Mouse (Mus musculus) embryonic facial prominence, embryonic 13.5 days (tissue): ENCODE data around the gene Mmrn1. TPM values are rescaled to one million over a fixed set of nuclear protein-coding genes. Genes with fewer than 3 reads are reported as not detected.

Experiments used
- ATAC-seq: fragments of 200-750 bp; cut with Nextera tagmentation; 2 replicates; pipeline ENCODE4 v1.8.0; 2017; ENCODE audit warnings: low read depth; ENCODE audit not compliant: insufficient number of reproducible peaks, insufficient read depth, low FRiP score, low TSS enrichment
- H3K27ac ChIP-seq: fragments of 300-500 bp; sonication (generic); 2 replicates; pipeline ENCODE4 v1.5.1; 2015; ENCODE audit warnings: moderate library complexity, mild to moderate bottlenecking, inconsistent platforms
- H3K27me3 ChIP-seq: fragments of 300-500 bp; sonication (generic); 2 replicates; pipeline ENCODE4 v1.6.1; 2015; ENCODE audit warnings: mild to moderate bottlenecking, inconsistent platforms
- H3K36me3 ChIP-seq: fragments of 300-500 bp; sonication (generic); 2 replicates; pipeline ENCODE4 v1.6.1; 2015; ENCODE audit warnings: mild to moderate bottlenecking, inconsistent platforms
- H3K4me1 ChIP-seq: fragments of 300-500 bp; sonication (generic); 2 replicates; pipeline ENCODE4 v1.6.1; 2015; ENCODE audit warnings: inconsistent platforms
- H3K4me2 ChIP-seq: fragments of 300-500 bp; sonication (generic); 2 replicates; pipeline ENCODE4 v1.6.1; 2015; ENCODE audit warnings: moderate library complexity, mild to moderate bottlenecking, inconsistent platforms
- H3K4me3 ChIP-seq: fragments of 300-500 bp; sonication (generic); 2 replicates; pipeline ENCODE4 v1.5.1; 2015; ENCODE audit warnings: mild to moderate bottlenecking, inconsistent platforms
- H3K9ac ChIP-seq: fragments of 300-500 bp; sonication (generic); 2 replicates; pipeline ENCODE4 v1.6.1; 2015; ENCODE audit warnings: mild to moderate bottlenecking, inconsistent platforms
- H3K9me3 ChIP-seq: fragments of 300-500 bp; sonication (generic); 2 replicates; pipeline ENCODE4 v1.6.1; 2016; ENCODE audit warnings: inconsistent platforms
- WGBS: fragments of 180-500 bp; shearing (Covaris S2); methylation state at CpG from one replicate; pipeline ENCODE4 v1.1.7; 2015; ENCODE audit warnings: mixed read lengths; 5-methylcytosine and 5-hydroxymethylcytosine counted together
- polyA plus RNA-seq: library from polyadenylated mRNA; unstranded; fragments of >200 nt; fragmentation: Nextera tagmentation; extraction: Ambion mirVana; gene quantifications from 2 replicates; pipeline ENCODE4 v1.2.1, GENCODE M21; 2015

The Mmrn1 gene
- polyA plus RNA-seq, 1 experiment from 2014 or later = 6.4 TPM

DNA sequence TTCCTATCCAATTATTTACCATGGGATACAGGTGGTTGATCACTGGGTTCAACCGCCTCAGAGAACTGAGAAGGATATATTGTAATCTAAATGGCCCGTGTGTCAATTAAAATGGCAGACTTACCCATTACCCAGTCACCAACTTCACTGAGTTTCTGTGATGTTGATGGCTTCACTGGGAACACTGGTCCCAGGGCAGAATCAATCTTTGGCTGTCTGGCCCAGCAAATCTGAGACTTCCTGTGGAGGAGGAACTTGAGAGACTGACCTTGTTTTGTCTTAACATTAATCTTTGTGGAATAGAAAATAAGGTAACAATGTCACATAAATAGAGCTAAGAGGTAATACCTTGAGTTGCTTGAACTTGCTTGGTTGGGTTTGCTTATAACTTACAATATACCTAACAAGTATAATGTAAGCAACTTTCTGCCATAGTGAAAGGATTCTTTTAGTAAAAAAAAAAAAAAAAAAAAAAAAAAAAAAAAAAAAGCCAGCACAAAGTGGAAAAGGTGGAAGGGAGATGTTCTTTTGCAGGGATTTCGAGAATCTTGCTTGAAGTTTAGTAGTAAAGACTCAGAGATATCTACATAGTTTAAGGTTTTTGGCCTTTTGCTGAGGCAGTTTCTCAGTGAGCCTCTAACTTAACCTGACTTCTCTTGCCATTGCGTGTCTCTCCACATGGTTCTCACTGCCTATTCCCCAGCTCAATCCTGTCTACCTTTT lies 68.8 kb downstream of the Mmrn1 start:
- H3K4me1 ChIP-seq = 0 out of 2 replicates have a peak, but pooled peaks cover 3% of the 10 kb centered on the region
- WGBS = 68% methylated on average over 4 of the region's 4 CpGs

DNA sequence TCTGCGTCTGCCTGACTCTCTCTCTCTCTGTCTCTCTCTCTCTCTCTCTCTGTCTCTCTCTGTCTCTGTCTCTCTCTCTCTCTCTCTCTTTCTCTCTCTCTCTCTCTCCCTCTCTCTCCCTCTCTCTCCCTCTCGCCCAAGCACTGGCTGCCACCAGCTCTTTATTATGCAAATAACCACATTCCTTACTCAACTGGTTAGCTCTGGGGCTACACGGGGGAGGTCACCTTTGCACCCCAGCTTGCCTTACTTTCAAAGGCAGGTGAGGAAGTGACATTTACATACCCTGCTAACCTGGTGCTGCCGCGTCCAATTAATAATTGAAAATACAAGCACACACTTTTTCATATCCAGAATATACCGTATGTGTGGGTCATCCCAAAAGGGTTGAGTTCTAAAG lies 69.3 kb downstream of the Mmrn1 start:
- H3K4me2 ChIP-seq = no peak overlapping the region
- H3K9me3 ChIP-seq = no peaks in the 10 kb centered on the region
- no peak overlapping the region for H3K27ac ChIP-seq
- H3K9ac ChIP-seq = no peak overlapping the region
- ATAC-seq = no peak
- H3K4me1 ChIP-seq = 0 out of 2 replicates have a peak, but pooled peaks cover 3% of the 10 kb centered on the region
- no peak overlapping the region for H3K4me3 ChIP-seq
- WGBS = 19% methylated on average over 6 of the region's 6 CpGs
- no peaks in the 10 kb centered on the region for H3K27me3 ChIP-seq
- no peaks in the 10 kb centered on the region for H3K36me3 ChIP-seq

More for the DNA sequence above, 68.8 kb downstream of the Mmrn1 start:
- Histone ChIP-seq H3K27ac (no peak overlapping the region), H3K4me2 (no peak overlapping the region), H3K9me3 (no peaks in the 10 kb centered on the region), H3K27me3 (no peaks in the 10 kb centered on the region), H3K4me3 (no peak overlapping the region), H3K9ac (no peak overlapping the region), H3K36me3 (no peaks in the 10 kb centered on the region)
- ATAC-seq = no peak

DNA sequence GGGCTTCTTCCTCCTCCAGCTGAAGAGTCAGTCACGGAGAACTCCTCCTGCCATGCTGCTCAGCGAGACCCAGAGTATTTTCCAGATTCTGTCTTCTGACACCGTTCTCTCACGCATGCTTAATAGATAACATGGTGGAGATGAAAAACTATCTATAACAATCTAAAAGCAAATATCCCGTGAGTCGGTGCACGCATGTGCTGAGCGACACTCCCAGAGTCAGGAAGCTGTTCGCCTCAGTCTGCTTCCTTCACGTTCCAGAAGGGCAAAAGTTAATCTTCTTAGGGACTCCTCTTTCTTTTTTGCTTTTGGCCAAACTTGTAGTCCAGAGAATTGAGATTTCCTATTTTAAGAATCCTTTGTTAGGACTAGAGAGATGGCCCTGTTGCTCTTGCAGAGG lies 69.7 kb downstream of the Mmrn1 start:
- Histone ChIP-seq H3K9me3 (no peaks in the 10 kb centered on the region), H3K27me3 (no peaks in the 10 kb centered on the region), H3K9ac (no peak overlapping the region), H3K4me2 (no peak overlapping the region; the same call in 1 of the 2 replicates), H3K36me3 (no peaks in the 10 kb centered on the region), H3K4me3 (no peak overlapping the region), H3K27ac (no peak overlapping the region), H3K4me1 (0 out of 2 replicates have a peak, but pooled peaks cover 3% of the 10 kb centered on the region)
- WGBS = 51% methylated on average over 10 of the region's 10 CpGs
- ATAC-seq = no peak

DNA sequence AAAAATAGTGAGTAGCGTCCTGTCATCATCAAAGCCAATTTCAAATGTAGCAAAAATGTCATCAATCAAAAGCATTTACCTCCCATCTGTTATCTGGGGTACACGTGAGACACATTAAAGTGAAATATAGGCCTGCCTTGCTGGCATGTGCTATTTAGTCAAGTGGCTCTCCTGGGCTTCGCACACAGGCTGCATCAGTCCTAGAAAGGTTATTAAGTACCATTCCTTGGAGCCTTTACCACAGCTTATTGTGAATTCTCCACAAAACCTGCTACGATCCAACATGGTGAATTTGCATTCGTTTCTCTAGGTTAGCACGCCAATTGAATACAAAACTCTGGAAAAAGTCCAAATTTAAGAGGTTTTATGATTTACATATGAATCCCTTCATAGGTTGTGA lies 70.8 kb downstream of the Mmrn1 start:
- H3K36me3 ChIP-seq = no peaks in the 10 kb centered on the region
- no peak overlapping the region for H3K9ac ChIP-seq
- H3K27ac ChIP-seq = no peak overlapping the region
- no peak for ATAC-seq
- WGBS = 57% methylated on average over 6 of the region's 6 CpGs
- no peaks in the 10 kb centered on the region for H3K27me3 ChIP-seq
- 0 out of 2 replicates have a peak, but pooled peaks cover 3% of the 10 kb centered on the region for H3K4me1 ChIP-seq
- no peak overlapping the region for H3K4me3 ChIP-seq
- no peaks in the 10 kb centered on the region for H3K9me3 ChIP-seq
- no peak overlapping the region for H3K4me2 ChIP-seq

GRCm38 (mm10) chr6:60996328-60996727 lies 71.6 kb downstream of the Mmrn1 start:
- H3K4me1 ChIP-seq = 0 out of 2 replicates have a peak, but pooled peaks cover 3% of the 10 kb centered on the region
- H3K27me3 ChIP-seq = no peaks in the 10 kb centered on the region
- 61% methylated on average over 1 of the region's 1 CpGs for whole genome bisulfite sequencing
- no peaks in the 10 kb centered on the region for H3K36me3 ChIP-seq
- H3K9ac ChIP-seq = no peak overlapping the region
- no peaks in the 10 kb centered on the region for H3K9me3 ChIP-seq
- no peak for ATAC-seq
- H3K27ac ChIP-seq = no peak overlapping the region
- no peak overlapping the region for H3K4me2 ChIP-seq
- H3K4me3 ChIP-seq = no peak overlapping the region

GRCm38 (mm10) chr6:61001003-61001790 lies 76.4 kb downstream of the Mmrn1 start:
- no peaks in the 10 kb centered on the region for H3K27me3 ChIP-seq
- no peak for ATAC-seq
- H3K4me2 ChIP-seq = no peak overlapping the region
- no peaks in the 10 kb centered on the region for H3K36me3 ChIP-seq
- H3K9ac ChIP-seq = no peak overlapping the region
- no peak overlapping the region for H3K27ac ChIP-seq
- H3K4me1 ChIP-seq = 0 out of 2 replicates have a peak, but pooled peaks cover 4% of the 10 kb centered on the region
- no peaks in the 10 kb centered on the region for H3K9me3 ChIP-seq
- WGBS = 84% methylated on average over 6 of the region's 6 CpGs
- H3K4me3 ChIP-seq = no peak overlapping the region

GRCm38 (mm10) chr6:61003916-61004765 lies 79.4 kb downstream of the Mmrn1 start:
- Histone ChIP-seq H3K4me1 (0 out of 2 replicates have a peak, but pooled peaks cover 3% of the 10 kb centered on the region), H3K9me3 (no peaks in the 10 kb centered on the region), H3K27me3 (no peaks in the 10 kb centered on the region), H3K36me3 (no peaks in the 10 kb centered on the region), H3K4me2 (no peak overlapping the region), H3K9ac (no peak overlapping the region), H3K27ac (no peak overlapping the region), H3K4me3 (no peak overlapping the region)
- 44% methylated on average over 3 of the region's 3 CpGs for WGBS
- ATAC-seq = 0 out of 2 replicates have a peak, but pooled peaks have one; percentile 43

DNA sequence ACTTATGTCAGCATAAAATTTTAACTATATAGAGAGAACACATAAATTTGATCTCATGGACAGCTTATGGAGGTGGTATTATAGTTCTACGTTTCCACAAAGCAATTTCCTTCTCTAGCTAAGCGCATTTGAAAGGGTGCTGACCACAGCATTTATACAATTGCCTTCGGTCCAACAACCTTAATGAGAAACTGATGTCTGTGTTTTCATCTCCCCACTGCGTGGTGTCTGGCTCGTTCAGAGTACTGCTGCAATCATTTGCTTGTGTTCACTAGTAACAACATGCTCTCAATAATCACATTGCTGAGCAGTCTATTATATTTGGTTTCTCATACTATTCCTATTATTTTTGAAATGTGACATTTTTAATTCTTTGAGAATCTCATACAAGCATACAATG lies 89.0 kb downstream of the Mmrn1 start:
- Histone ChIP-seq H3K4me1 (no peaks in the 10 kb centered on the region), H3K4me2 (no peak overlapping the region), H3K27me3 (no peaks in the 10 kb centered on the region), H3K36me3 (no peaks in the 10 kb centered on the region), H3K9me3 (no peaks in the 10 kb centered on the region), H3K27ac (no peak overlapping the region), H3K4me3 (no peak overlapping the region), H3K9ac (no peak overlapping the region)
- no peak for ATAC-seq
- 21% methylated on average over 5 of the region's 5 CpGs for WGBS

DNA sequence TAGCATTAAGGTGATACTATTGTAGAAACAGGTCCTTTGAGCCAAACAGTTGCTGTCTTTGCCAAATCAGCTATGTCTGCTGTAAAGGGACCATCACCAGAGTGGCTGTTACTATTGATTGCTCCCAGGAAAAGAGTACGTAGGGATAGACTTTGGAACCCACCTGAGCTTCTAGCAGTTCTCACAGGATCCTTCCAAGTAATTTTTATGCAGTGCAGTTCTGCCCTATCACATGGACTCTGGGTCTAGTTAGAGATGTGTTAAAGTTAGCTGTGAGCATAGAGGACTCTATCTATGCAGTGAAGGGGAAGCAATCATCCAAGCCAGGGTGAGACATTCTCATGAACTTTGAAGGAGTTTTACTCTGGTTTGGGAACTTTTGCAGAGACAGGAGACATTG lies 94.9 kb downstream of the Mmrn1 start:
- 87% methylated on average over 1 of the region's 1 CpGs for WGBS
- no peak overlapping the region for H3K4me3 ChIP-seq

DNA sequence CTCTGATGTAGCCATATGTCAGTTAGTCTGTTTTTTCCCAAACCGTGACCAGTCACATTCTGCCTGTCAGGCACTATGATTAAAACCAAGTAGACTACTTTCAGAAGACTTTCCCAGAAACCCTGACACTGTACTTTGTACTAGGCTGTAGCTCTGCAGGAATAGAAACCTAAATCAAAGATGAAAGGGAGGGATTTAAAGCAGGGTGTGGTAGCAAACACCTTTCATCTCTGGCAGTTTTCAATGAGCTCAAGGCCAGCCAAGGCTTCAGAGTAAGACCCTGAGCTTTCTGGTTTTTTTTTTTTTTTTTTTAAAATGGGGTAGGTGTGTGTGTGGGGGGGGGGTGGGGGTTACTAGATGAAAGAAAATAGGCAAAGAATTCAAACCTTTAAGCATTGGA lies 96.2 kb downstream of the Mmrn1 start:
- Histone ChIP-seq H3K9me3 (no peaks in the 10 kb centered on the region), H3K4me2 (no peak overlapping the region), H3K36me3 (no peaks in the 10 kb centered on the region), H3K4me1 (no peaks in the 10 kb centered on the region), H3K4me3 (no peak overlapping the region), H3K9ac (no peak overlapping the region), H3K27me3 (no peaks in the 10 kb centered on the region), H3K27ac (no peak overlapping the region)
- WGBS = 53% methylated on average over 1 of the region's 1 CpGs
- no peak for ATAC-seq

More for the DNA sequence above, 94.9 kb downstream of the Mmrn1 start:
- Histone ChIP-seq H3K4me2 (no peak overlapping the region), H3K4me1 (no peaks in the 10 kb centered on the region), H3K27ac (no peak overlapping the region), H3K9me3 (no peaks in the 10 kb centered on the region), H3K9ac (no peak overlapping the region), H3K27me3 (no peaks in the 10 kb centered on the region), H3K36me3 (no peaks in the 10 kb centered on the region)
- no peak for ATAC-seq

GRCm38 (mm10) chr6:61033251-61033650 lies 108.5 kb downstream of the Mmrn1 start:
- WGBS = 67% methylated on average over 1 of the region's 1 CpGs
- no peaks in the 10 kb centered on the region for H3K4me1 ChIP-seq
- H3K36me3 ChIP-seq = no peaks in the 10 kb centered on the region

More at GRCm38 (mm10) chr6:61033251-61033650, 108.5 kb downstream of the Mmrn1 start:
- ATAC-seq = no peak
- Histone ChIP-seq H3K9me3 (no peaks in the 10 kb centered on the region), H3K9ac (no peak overlapping the region), H3K27me3 (no peaks in the 10 kb centered on the region), H3K4me3 (no peak overlapping the region), H3K27ac (no peak overlapping the region), H3K4me2 (no peak overlapping the region)
